Comparison of ENCODE assay signal across 13 mouse cellular contexts in the genomic region with DNA sequence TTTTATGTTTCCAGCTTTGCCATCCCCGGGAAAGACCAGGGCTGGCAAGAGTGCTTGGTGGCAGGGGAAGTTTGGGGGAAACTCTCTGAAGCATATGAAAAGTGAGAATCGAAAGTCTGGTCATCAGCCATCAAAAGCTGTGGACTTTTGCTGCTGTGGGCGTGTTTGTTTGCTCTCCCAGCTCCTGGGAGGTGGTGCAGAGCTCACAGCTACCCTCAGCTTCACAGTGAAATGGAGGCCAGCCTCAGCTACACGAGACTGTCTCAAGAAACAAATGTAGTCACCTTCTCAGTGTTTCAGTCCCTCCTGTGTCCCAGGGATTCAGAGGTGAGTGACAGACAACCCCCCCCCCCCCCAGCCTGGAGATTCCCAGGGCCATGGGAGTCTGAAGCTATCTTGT. TPM values are rescaled to one million over a fixed set of nuclear protein-coding genes. Genes with fewer than 3 reads are reported as not detected.
DNase-seq lines count a peak whose midpoint lies in the region; ATAC-seq and TF ChIP-seq lines count a peak whose summit lies in the region.
"Had no signal": no experiment of that assay in that cellular context is flagged by ENCODE, and none has a peak within 500 bp of the region (broad histone marks: within the 10 kb centered on the region; RNA-seq: fewer than 3 reads in every experiment).

No protein-coding gene starts in this region.

- peak; percentile 46; the same call in 1 of the 2 replicates for TF ChIP-seq EP300 in CH12.LX (IDR thresholded peaks at IDR 0.05; ENCODE audit: low read length)

- peaks cover 6 to 47% of the 10 kb centered on the region in 2 experiments for H3K4me1 ChIP-seq in CH12.LX (ENCODE audit: control insufficient read depth in 1 of 2, insufficient read depth in 2 of 2)
- H3K4me1 ChIP-seq in intestine, embryonic 15.5 days (replicated peaks) = peaks cover 40% of the 10 kb centered on the region
- peaks cover 13% of the 10 kb centered on the region for H3K4me1 ChIP-seq in liver, embryonic 16.5 days (ENCODE audit: control insufficient read depth, low read depth, low read length)
- H3K4me1 ChIP-seq in hindbrain, embryonic 11.5 days (replicated peaks; ENCODE audit: control insufficient read depth, insufficient read depth, low read length) = no peaks in the 10 kb centered on the region
- H3K4me1 ChIP-seq in forebrain, embryonic 11.5 days (replicated peaks; ENCODE audit: control insufficient read depth, insufficient read depth, low read length) = peaks cover 2% of the 10 kb centered on the region; the same call in 1 of the 2 replicates

- ATAC-seq in intestine, embryonic 15.5 days = no peak
- peak; percentile 38; the same call in 1 of the 2 replicates for ATAC-seq in liver, embryonic 16.5 days (ENCODE audit: low read depth)
- ATAC-seq in hindbrain, embryonic 11.5 days (ENCODE audit: low FRiP score) = no peak
- ATAC-seq in forebrain, embryonic 11.5 days (replicated peaks; ENCODE audit: low FRiP score) = no peak
- ATAC-seq in cerebellum, adult (ENCODE audit: insufficient number of reproducible peaks, low FRiP score, low TSS enrichment) = no peak
- ATAC-seq: hindbrain, embryonic 16.5 days had no signal

- WGBS in intestine, embryonic 15.5 days = 44% methylated on average over 4 of the region's 4 CpGs
- WGBS in liver, embryonic 16.5 days (ENCODE audit: insufficient replicate concordance) = 51% methylated on average over 4 of the region's 4 CpGs
- 60% methylated on average over 4 of the region's 4 CpGs for WGBS in hindbrain, embryonic 11.5 days
- 74% methylated on average over 4 of the region's 4 CpGs for WGBS in forebrain, embryonic 11.5 days

- H3K27me3 ChIP-seq in CH12.LX (replicated peaks) = no peaks in the 10 kb centered on the region
- H3K27me3 ChIP-seq in intestine, embryonic 15.5 days (replicated peaks) = no peaks in the 10 kb centered on the region
- H3K27me3 ChIP-seq in liver, embryonic 16.5 days (ENCODE audit: control insufficient read depth, insufficient read depth, low read depth, low read length) = no peaks in the 10 kb centered on the region
- H3K27me3 ChIP-seq in hindbrain, embryonic 11.5 days (ENCODE audit: control insufficient read depth, insufficient read depth, low read length) = no peaks in the 10 kb centered on the region
- no peaks in the 10 kb centered on the region for H3K27me3 ChIP-seq in forebrain, embryonic 11.5 days (ENCODE audit: control insufficient read depth, insufficient read depth, low read length)

- in situ Hi-C loops in CH12.LX (cut with MboI; ENCODE audit: low pct_ligation_motif_present, low pct_unique_long_range_greater_than_20kb, low sequenced_read_pairs) = no loop called here

- peaks cover 5 to 61% of the 10 kb centered on the region in 2 experiments for H3K36me3 ChIP-seq in CH12.LX (replicated peaks in 1 of 2; ENCODE audit: control insufficient read depth in 1 of 2, insufficient read depth in 1 of 2, low read length in 1 of 2)
- peaks cover 17% of the 10 kb centered on the region for H3K36me3 ChIP-seq in intestine, embryonic 15.5 days
- H3K36me3 ChIP-seq in liver, embryonic 16.5 days (ENCODE audit: control insufficient read depth, insufficient read depth) = 0 out of 2 replicates have a peak, but pooled peaks cover 5% of the 10 kb centered on the region
- H3K36me3 ChIP-seq in hindbrain, embryonic 11.5 days (ENCODE audit: control insufficient read depth, insufficient read depth, low read length) = no peaks in the 10 kb centered on the region
- H3K36me3 ChIP-seq in forebrain, embryonic 11.5 days (ENCODE audit: control insufficient read depth, insufficient read depth, low read length) = no peaks in the 10 kb centered on the region

- no peak for TF ChIP-seq POLR2A in CH12.LX (IDR thresholded peaks at IDR 0.05; ENCODE audit: low read depth, low read length)

- no peak for TF ChIP-seq RAD21 in CH12.LX (IDR thresholded peaks at IDR 0.05; ENCODE audit: low read depth, low read length)

- DNase-seq in CD4-positive, CD25-positive, alpha-beta regulatory T cell, adult 2 months (ENCODE audit: low read depth, low spot score) = peak; percentile 29
- no peak for DNase-seq in CH12.LX (ENCODE audit: extremely low read depth)
- no peak for DNase-seq in hindbrain, embryonic 11.5 days (ENCODE audit: low spot score)
- no peak for DNase-seq in forebrain, embryonic 11.5 days (ENCODE audit: low spot score)
- DNase-seq in urinary bladder, postnatal 25 days (ENCODE audit: low spot score) = no peak
- DNase-seq: cerebellum, postnatal 10 days; heart, adult 11 months; left cerebral cortex, postnatal 4 days had no signal

- H3K4me2 ChIP-seq in CH12.LX (ENCODE audit: insufficient read depth, low read depth, poor library complexity, severe bottlenecking) = peak overlapping the region; percentile 42
- H3K4me2 ChIP-seq in intestine, embryonic 15.5 days (replicated peaks) = 0 out of 2 replicates have a peak overlapping the region, but pooled peaks have one; percentile 9
- peak overlapping the region; percentile 21 for H3K4me2 ChIP-seq in liver, embryonic 16.5 days (ENCODE audit: low read depth, low read length)
- H3K4me2 ChIP-seq in hindbrain, embryonic 11.5 days (replicated peaks; ENCODE audit: low read depth, low read length) = no peak overlapping the region
- no peak overlapping the region for H3K4me2 ChIP-seq in forebrain, embryonic 11.5 days (ENCODE audit: low read depth, low read length, severe bottlenecking)

- no peaks in the 10 kb centered on the region for H3K79me2 ChIP-seq in CH12.LX (replicated peaks; ENCODE audit: control insufficient read depth, extremely low read depth, insufficient read depth, poor library complexity, severe bottlenecking)

- peaks cover 5% of the 10 kb centered on the region for H3K9me3 ChIP-seq in CH12.LX (replicated peaks; ENCODE audit: low read length)
- H3K9me3 ChIP-seq in intestine, embryonic 15.5 days = no peaks in the 10 kb centered on the region
- no peaks in the 10 kb centered on the region for H3K9me3 ChIP-seq in liver, embryonic 16.5 days (replicated peaks; ENCODE audit: control insufficient read depth, low read length)
- no peaks in the 10 kb centered on the region for H3K9me3 ChIP-seq in hindbrain, embryonic 11.5 days (ENCODE audit: control insufficient read depth, low read length)
- H3K9me3 ChIP-seq in forebrain, embryonic 11.5 days (ENCODE audit: control insufficient read depth, low read length) = no peaks in the 10 kb centered on the region

- H3K4me3 ChIP-seq in CH12.LX (replicated peaks in 1 of 3; ENCODE audit: low read depth in 2 of 3, low read length in 2 of 3, poor library complexity in 1 of 3) = peak overlapping the region; percentile 13 to 38 (median 20)
- H3K4me3 ChIP-seq in intestine, embryonic 15.5 days (replicated peaks) = no peak overlapping the region
- H3K4me3 ChIP-seq in liver, embryonic 16.5 days (ENCODE audit: low read depth, low read length) = peak overlapping the region; percentile 2
- H3K4me3 ChIP-seq in hindbrain, embryonic 11.5 days (ENCODE audit: low read depth, low read length) = no peak overlapping the region
- no peak overlapping the region for H3K4me3 ChIP-seq in forebrain, embryonic 11.5 days (ENCODE audit: low read depth, low read length)

- dilution Hi-C loops in CH12.LX (cut with MboI; ENCODE audit: extremely low pct_ligation_motif_present, extremely low pct_unique_long_range_greater_than_20kb, low sequenced_read_pairs) = no loop called here

- TF ChIP-seq CTCF in CH12.LX (conservative IDR thresholded peaks at IDR 0.05 in 1 of 2, IDR thresholded peaks at IDR 0.05 in 1 of 2; ENCODE audit: low read depth in 2 of 2, low read length in 2 of 2) = no peak

- H3K9ac ChIP-seq in CH12.LX (ENCODE audit: insufficient read depth, low read depth) = 0 out of 2 replicates have a peak overlapping the region, but pooled peaks have one; percentile 4
- no peak overlapping the region for H3K9ac ChIP-seq in intestine, embryonic 15.5 days
- H3K9ac ChIP-seq in liver, embryonic 16.5 days (ENCODE audit: low read depth, low read length) = peak overlapping the region; percentile 17; the same call in 1 of the 2 replicates
- H3K9ac ChIP-seq in hindbrain, embryonic 11.5 days (ENCODE audit: low read depth, low read length) = no peak overlapping the region
- no peak overlapping the region for H3K9ac ChIP-seq in forebrain, embryonic 11.5 days (ENCODE audit: low read length)

- peak overlapping the region; percentile 54 for H3K27ac ChIP-seq in CH12.LX (ENCODE audit: insufficient read depth, low read depth)
- H3K27ac ChIP-seq in intestine, embryonic 15.5 days = 0 out of 2 replicates have a peak overlapping the region, but pooled peaks have one; percentile 22
- peak overlapping the region; percentile 80 for H3K27ac ChIP-seq in liver, embryonic 16.5 days (ENCODE audit: low read length)
- H3K27ac ChIP-seq in hindbrain, embryonic 11.5 days (ENCODE audit: low read depth, low read length) = no peak overlapping the region
- no peak overlapping the region for H3K27ac ChIP-seq in forebrain, embryonic 11.5 days (ENCODE audit: low read depth, low read length)
- H3K27ac ChIP-seq: kidney, postnatal 0 days had no signal

TF ChIP-seq in CH12.LX, 34 proteins besides CTCF, POLR2A, EP300 and RAD21 (continues in another document):
- no peak for TF ChIP-seq E2F4 (IDR thresholded peaks at IDR 0.05; ENCODE audit: insufficient replicate concordance, low read depth, low read length)
- no peak for TF ChIP-seq MAZ (IDR thresholded peaks at IDR 0.05; ENCODE audit: low read depth, low read length)
- no peak for TF ChIP-seq MAX (IDR thresholded peaks at IDR 0.05; ENCODE audit: low read length)
- TF ChIP-seq IRF4 (IDR thresholded peaks at IDR 0.05; ENCODE audit: low read depth, low read length) = peak; percentile 81
- TF ChIP-seq POLR2AphosphoS2 (IDR thresholded peaks at IDR 0.05; ENCODE audit: low read depth, low read length) = no peak
- no peak for TF ChIP-seq TBP (conservative IDR thresholded peaks at IDR 0.05; ENCODE audit: low read depth, low read length)
- no peak for TF ChIP-seq PAX5 (IDR thresholded peaks at IDR 0.05; ENCODE audit: low read length)
- TF ChIP-seq MEF2A (IDR thresholded peaks at IDR 0.05; ENCODE audit: borderline replicate concordance, low read depth, low read length) = no peak; the same call in 1 of the 2 replicates
- TF ChIP-seq CHD1 (IDR thresholded peaks at IDR 0.05; ENCODE audit: low read depth, low read length) = no peak
- TF ChIP-seq ZC3H11A (IDR thresholded peaks at IDR 0.05; ENCODE audit: low read depth, low read length) = no peak
- TF ChIP-seq NRF1 (IDR thresholded peaks at IDR 0.05; ENCODE audit: low read depth, low read length) = no peak
- TF ChIP-seq ZMIZ1 (IDR thresholded peaks at IDR 0.05; ENCODE audit: low read depth, low read length) = no peak

RNA-seq across cellular contexts. Expression of gene Slc6a6, which starts 21.8 kb away (rescaled TPM):
- total RNA-seq in CH12.LX (2012; rRNA removed) (28.9 and 31.3 TPM in 2 replicates), CH12.LX (2014; rRNA removed) (28.4 and 30.1 TPM in 2 replicates)
- 42.6 and 56.0 TPM in 2 replicates for polyA plus RNA-seq in CH12.LX (2012; ENCODE audit: insufficient read length, low read depth)
- 78.0 and 87.9 TPM in 2 replicates for polyA plus RNA-seq in intestine, embryonic 15.5 days (2015; fragmentation: Nextera tagmentation; extraction: Ambion mirVana)
- polyA plus RNA-seq in liver, embryonic 16.5 days (2015; fragmentation: Nextera tagmentation; extraction: Ambion mirVana) = 17.1 and 20.5 TPM in 2 replicates
- polyA plus RNA-seq in hindbrain, embryonic 11.5 days (2014; fragmentation: Nextera tagmentation; extraction: Ambion mirVana) = 46.6 and 64.0 TPM in 2 replicates
- polyA plus RNA-seq in forebrain, embryonic 11.5 days (2014; fragmentation: Nextera tagmentation; extraction: Ambion mirVana) = 44.2 and 49.3 TPM in 2 replicates

Comparison
In these comparisons a context has a peak if more than half of its experiments do, and no peak if none do; other contexts are left out.
1. H3K27ac ChIP-seq: peak in CH12.LX (single experiment), intestine, embryonic 15.5 days (single experiment) and liver, embryonic 16.5 days (single experiment); none in hindbrain, embryonic 11.5 days (single experiment) and forebrain, embryonic 11.5 days (single experiment).
2. H3K4me2 ChIP-seq: peak in CH12.LX (single experiment), intestine, embryonic 15.5 days (single experiment) and liver, embryonic 16.5 days (single experiment); none in hindbrain, embryonic 11.5 days (single experiment) and forebrain, embryonic 11.5 days (single experiment).
3. H3K4me3 ChIP-seq: peak in CH12.LX (3 of 3) and liver, embryonic 16.5 days (single experiment); none in intestine, embryonic 15.5 days (single experiment), hindbrain, embryonic 11.5 days (single experiment) and forebrain, embryonic 11.5 days (single experiment).
4. H3K9ac ChIP-seq: peak in CH12.LX (single experiment) and liver, embryonic 16.5 days (single experiment); none in intestine, embryonic 15.5 days (single experiment), hindbrain, embryonic 11.5 days (single experiment) and forebrain, embryonic 11.5 days (single experiment).